Mouse (Mus musculus) forebrain, embryonic 16.5 days (tissue): ENCODE results near the gene Ankle2. TPM values are rescaled to one million over a fixed set of nuclear protein-coding genes. Genes with fewer than 3 reads are reported as not detected.

Experiments used
- ATAC-seq: fragments of 200-750 bp; cut with Nextera tagmentation; 2 replicates; pipeline ENCODE4 v1.8.0; 2017; ENCODE audit warnings: mild to moderate bottlenecking, moderate library complexity
- H3K27ac ChIP-seq: fragments of 300-500 bp; sonication (generic); 2 replicates; pipeline ENCODE4 v1.5.1; 2014; ENCODE audit warnings: low read length, control low read depth
- H3K27me3 ChIP-seq: fragments of 300-500 bp; sonication (generic); replicated peaks from 2 replicates; pipeline ENCODE4 v1.6.1; 2014; ENCODE audit warnings: low read length; ENCODE audit not compliant: control insufficient read depth, insufficient read depth
- H3K36me3 ChIP-seq: fragments of 300-500 bp; sonication (generic); 2 replicates; pipeline ENCODE4 v1.6.1; 2014; ENCODE audit not compliant: control insufficient read depth, insufficient read depth
- H3K4me1 ChIP-seq: fragments of 300-500 bp; sonication (generic); replicated peaks from 2 replicates; pipeline ENCODE4 v1.6.1; 2014; ENCODE audit warnings: low read length; ENCODE audit not compliant: control insufficient read depth, insufficient read depth
- H3K4me2 ChIP-seq: fragments of 300-500 bp; sonication (generic); 2 replicates; pipeline ENCODE4 v1.6.1; 2014; ENCODE audit warnings: mild to moderate bottlenecking, low read length, control low read depth
- H3K4me3 ChIP-seq: fragments of 300-500 bp; sonication (generic); replicated peaks from 2 replicates; pipeline ENCODE4 v1.5.1; 2014; ENCODE audit warnings: mild to moderate bottlenecking, low read length, control low read depth
- H3K9ac ChIP-seq: fragments of 300-500 bp; sonication (generic); replicated peaks from 2 replicates; pipeline ENCODE4 v1.6.1; 2014; ENCODE audit warnings: low read depth, low read length, control low read depth
- H3K9me3 ChIP-seq: fragments of 300-500 bp; sonication (generic); 2 replicates; pipeline ENCODE4 v1.6.1; 2016; ENCODE audit warnings: low read length; ENCODE audit not compliant: control insufficient read depth
- WGBS: fragments of 180-500 bp; shearing (Covaris S2); extraction: QIAGEN DNeasy Blood & Tissue Kit; methylation state at CpG from one replicate; pipeline ENCODE4 v1.1.7; 2014; 5-methylcytosine and 5-hydroxymethylcytosine counted together
- polyA plus RNA-seq: library from polyadenylated mRNA; unstranded; fragments of >200 nt; fragmentation: Nextera tagmentation; extraction: Ambion mirVana; gene quantifications from 2 replicates; pipeline ENCODE4 v1.2.1, GENCODE M21; 2015

Ankle2 gene
- polyA plus RNA-seq, 1 experiment from 2014 or later = 25.2 TPM

DNA sequence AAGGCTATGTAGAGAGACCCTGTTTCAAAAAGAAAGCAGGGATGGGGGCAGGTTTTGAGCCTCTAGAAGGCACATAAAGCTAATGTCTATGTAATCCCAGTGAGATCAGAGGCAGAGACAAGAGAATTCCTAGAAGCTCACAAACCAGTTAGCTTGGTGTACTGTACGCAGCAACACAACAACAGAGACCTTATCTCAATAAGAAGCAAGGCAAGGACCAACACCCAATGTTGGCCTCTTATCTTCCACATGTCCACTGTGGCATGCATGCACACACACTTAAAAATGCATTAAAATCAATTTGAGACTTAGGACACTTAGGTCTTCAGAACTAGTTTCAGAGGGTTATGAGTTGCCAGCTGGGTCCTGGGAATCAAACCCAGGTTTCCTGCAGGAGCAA is 60.8 kb downstream of the Ankle2 start:
- H3K27ac ChIP-seq = no peak overlapping the region
- WGBS = 96% methylated on average over 1 of the region's 1 CpGs
- H3K4me1 ChIP-seq = peaks cover 2% of the 10 kb centered on the region
- no peak overlapping the region for H3K9ac ChIP-seq
- peaks cover 2% of the 10 kb centered on the region; the same call in 1 of the 2 replicates for H3K36me3 ChIP-seq
- no peak for ATAC-seq
- H3K4me2 ChIP-seq = no peak overlapping the region
- no peaks in the 10 kb centered on the region for H3K27me3 ChIP-seq
- no peak overlapping the region for H3K4me3 ChIP-seq
- no peaks in the 10 kb centered on the region for H3K9me3 ChIP-seq

DNA sequence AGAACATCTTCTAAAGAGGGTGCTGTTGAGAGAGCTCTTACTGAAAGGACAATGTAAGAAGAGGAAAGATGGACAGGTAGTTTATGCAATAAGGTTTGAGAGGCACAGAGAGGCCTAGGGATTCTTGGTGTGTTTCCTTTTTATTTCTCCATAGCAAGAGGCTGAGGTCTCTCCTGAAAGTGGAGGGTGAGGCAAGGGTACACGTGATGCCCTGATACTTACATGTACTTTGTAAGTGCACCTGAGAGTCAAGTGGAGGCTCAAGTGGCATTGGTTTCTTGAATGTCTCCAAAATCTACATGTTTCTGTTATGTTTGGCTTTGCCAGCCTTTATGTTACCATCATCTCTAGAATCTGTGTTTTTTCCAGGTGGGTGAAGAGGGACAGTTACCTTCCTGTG is 65.8 kb downstream of the Ankle2 start:
- Histone ChIP-seq H3K36me3 (no peaks in the 10 kb centered on the region), H3K27ac (no peak overlapping the region), H3K27me3 (no peaks in the 10 kb centered on the region), H3K4me2 (no peak overlapping the region), H3K9ac (no peak overlapping the region), H3K4me3 (no peak overlapping the region), H3K9me3 (no peaks in the 10 kb centered on the region), H3K4me1 (no peaks in the 10 kb centered on the region)
- WGBS = 85% methylated on average over 1 of the region's 1 CpGs
- no peak for ATAC-seq

- no peak overlapping the region for H3K4me2 ChIP-seq
- no peaks in the 10 kb centered on the region for H3K27me3 ChIP-seq
- H3K36me3 ChIP-seq = peaks cover 4% of the 10 kb centered on the region; the same call in 1 of the 2 replicates
- no peak overlapping the region for H3K9ac ChIP-seq
- H3K27ac ChIP-seq = no peak overlapping the region
- WGBS = 99% methylated on average over 2 of the region's 2 CpGs
- H3K4me3 ChIP-seq = no peak overlapping the region
- no peak for ATAC-seq
- no peaks in the 10 kb centered on the region for H3K9me3 ChIP-seq
- H3K4me1 ChIP-seq = no peaks in the 10 kb centered on the region
Observed at GRCm38 (mm10) chr5:110300591-110300990, 69.8 kb downstream of the Ankle2 start.

Other genes starting within 250 kb of the Ankle2 start
- gene Zfp932, start 234.5 kb upstream of the Ankle2 start, polyA plus RNA-seq = 32.2 and 34.9 TPM in 2 replicates
- 3.3 and 7.5 TPM in 2 replicates for gene Gm17655, start 158.5 kb upstream of the Ankle2 start, polyA plus RNA-seq
- 1.0 and 1.7 TPM in 2 replicates for gene Gm35315, start 136.6 kb upstream of the Ankle2 start, polyA plus RNA-seq
- gene Plcxd1, start 131.0 kb upstream of the Ankle2 start, polyA plus RNA-seq = 1.9 and 3.2 TPM in 2 replicates
- gene Gtpbp6, start 122.8 kb upstream of the Ankle2 start, polyA plus RNA-seq = 61.7 and 68.9 TPM in 2 replicates
- gene Zfp605, start 120.9 kb upstream of the Ankle2 start, polyA plus RNA-seq = 20.1 and 21.1 TPM in 2 replicates
- 91.2 and 92.4 TPM in 2 replicates for gene Chfr, start 95.2 kb upstream of the Ankle2 start, polyA plus RNA-seq
- 23.9 and 26.5 TPM in 2 replicates for gene Golga3, start 54.3 kb upstream of the Ankle2 start, polyA plus RNA-seq
- gene Pgam5, start 38.9 kb downstream of the Ankle2 start, polyA plus RNA-seq = 101 and 108 TPM in 2 replicates
- 5.3 and 7.3 TPM in 2 replicates for gene Pxmp2, start 55.2 kb downstream of the Ankle2 start, polyA plus RNA-seq
- 12.4 and 13.7 TPM in 2 replicates for gene Pole, start 55.3 kb downstream of the Ankle2 start, polyA plus RNA-seq
- 7.6 and 7.7 TPM in 2 replicates for gene P2rx2, start 112.2 kb downstream of the Ankle2 start, polyA plus RNA-seq
- gene Lrcol1, start 113.7 kb downstream of the Ankle2 start, polyA plus RNA-seq = not detected in 2 replicates
- 19.7 and 23.9 TPM in 2 replicates for gene Fbrsl1, start 217.5 kb downstream of the Ankle2 start, polyA plus RNA-seq